In the genomic region with DNA sequence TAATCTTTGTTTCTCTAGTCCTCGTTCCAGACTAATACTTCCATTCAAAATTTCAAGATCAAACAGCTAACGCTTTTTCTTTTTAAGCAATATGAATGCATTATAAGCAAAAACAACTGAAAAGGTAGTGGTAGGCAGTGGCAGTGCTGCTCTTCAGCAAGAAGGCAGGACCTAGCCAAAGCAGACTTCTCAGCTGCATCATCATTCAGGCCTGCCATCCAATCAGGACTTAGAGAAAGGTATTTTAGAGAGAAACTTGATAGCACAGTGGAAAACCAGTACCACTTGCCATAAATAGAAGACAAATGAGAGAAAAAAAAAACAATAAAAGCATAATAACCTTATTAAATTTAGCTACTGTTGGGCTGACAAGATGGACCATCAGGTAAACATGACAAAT, we compare ENCODE assay signal across 12 mouse cellular contexts. TPM values are rescaled to one million over a fixed set of nuclear protein-coding genes. Genes with fewer than 3 reads are reported as not detected.
DNase-seq lines count a peak whose midpoint lies in the region; ATAC-seq and TF ChIP-seq lines count a peak whose summit lies in the region.
"Had no signal": no experiment of that assay in that cellular context is flagged by ENCODE, and none has a peak within 500 bp of the region (broad histone marks: within the 10 kb centered on the region; RNA-seq: fewer than 3 reads in every experiment).

No protein-coding gene starts in this region.

- TF ChIP-seq CTCF in liver, postnatal 0 days (IDR thresholded peaks at IDR 0.05; ENCODE audit: low read depth) = no peak
- TF ChIP-seq CTCF in hindbrain, postnatal 0 days (IDR thresholded peaks at IDR 0.05; ENCODE audit: low read depth) = no peak

- peaks cover 13% of the 10 kb centered on the region; the same call in 1 of the 2 replicates for H3K27me3 ChIP-seq in liver, embryonic 12.5 days (replicated peaks)
- peaks cover 7% of the 10 kb centered on the region; the same call in 1 of the 2 replicates for H3K27me3 ChIP-seq in liver, postnatal 0 days (ENCODE audit: insufficient read depth, low read length)
- H3K27me3 ChIP-seq in embryonic facial prominence, embryonic 12.5 days = no peaks in the 10 kb centered on the region
- H3K27me3 ChIP-seq in hindbrain, postnatal 0 days (ENCODE audit: insufficient read depth, low read length) = no peaks in the 10 kb centered on the region
- H3K27me3 ChIP-seq in neural tube, embryonic 12.5 days (replicated peaks) = no peaks in the 10 kb centered on the region

- no peak overlapping the region for H3K9ac ChIP-seq in liver, embryonic 12.5 days
- H3K9ac ChIP-seq in liver, postnatal 0 days (replicated peaks) = no peak overlapping the region
- H3K9ac ChIP-seq in embryonic facial prominence, embryonic 12.5 days = no peak overlapping the region
- no peak overlapping the region; the same call in 1 of the 2 replicates for H3K9ac ChIP-seq in hindbrain, postnatal 0 days (replicated peaks; ENCODE audit: low read length)
- H3K9ac ChIP-seq in neural tube, embryonic 12.5 days = no peak overlapping the region

- peaks cover 68% of the 10 kb centered on the region for H3K4me1 ChIP-seq in liver, embryonic 12.5 days
- H3K4me1 ChIP-seq in liver, postnatal 0 days (ENCODE audit: insufficient read depth) = peaks cover 14% of the 10 kb centered on the region
- H3K4me1 ChIP-seq in embryonic facial prominence, embryonic 12.5 days = peaks cover 20% of the 10 kb centered on the region
- H3K4me1 ChIP-seq in hindbrain, postnatal 0 days (ENCODE audit: insufficient read depth, low read length) = peaks cover 26% of the 10 kb centered on the region
- H3K4me1 ChIP-seq in neural tube, embryonic 12.5 days = peaks cover 40% of the 10 kb centered on the region

- H3K36me3 ChIP-seq in liver, embryonic 12.5 days = 0 out of 2 replicates have a peak, but pooled peaks cover 10% of the 10 kb centered on the region
- no peaks in the 10 kb centered on the region for H3K36me3 ChIP-seq in liver, postnatal 0 days (replicated peaks; ENCODE audit: insufficient read depth, low read length)
- no peaks in the 10 kb centered on the region; the same call in 1 of the 2 replicates for H3K36me3 ChIP-seq in embryonic facial prominence, embryonic 12.5 days
- no peaks in the 10 kb centered on the region for H3K36me3 ChIP-seq in hindbrain, postnatal 0 days (ENCODE audit: insufficient read depth, low read length)
- H3K36me3 ChIP-seq in neural tube, embryonic 12.5 days = no peaks in the 10 kb centered on the region

- H3K9me3 ChIP-seq in liver, embryonic 12.5 days (replicated peaks) = no peaks in the 10 kb centered on the region
- H3K9me3 ChIP-seq in liver, postnatal 0 days (ENCODE audit: low read length) = no peaks in the 10 kb centered on the region
- no peaks in the 10 kb centered on the region for H3K9me3 ChIP-seq in embryonic facial prominence, embryonic 12.5 days
- H3K9me3 ChIP-seq in hindbrain, postnatal 0 days (ENCODE audit: low read length) = no peaks in the 10 kb centered on the region
- no peaks in the 10 kb centered on the region for H3K9me3 ChIP-seq in neural tube, embryonic 12.5 days

- WGBS in liver, embryonic 12.5 days (ENCODE audit: insufficient replicate concordance) = 85% methylated on average over 2 of the region's 2 CpGs
- WGBS in liver, postnatal 0 days (ENCODE audit: insufficient replicate concordance) = 87% methylated on average over 2 of the region's 2 CpGs
- 89% methylated on average over 2 of the region's 2 CpGs for WGBS in embryonic facial prominence, embryonic 12.5 days
- WGBS in hindbrain, postnatal 0 days = 87% methylated on average over 2 of the region's 2 CpGs
- WGBS in neural tube, embryonic 12.5 days = 91% methylated on average over 2 of the region's 2 CpGs

- no peak for ATAC-seq in liver, embryonic 12.5 days
- no peak for ATAC-seq in liver, postnatal 0 days
- no peak for ATAC-seq in embryonic facial prominence, embryonic 12.5 days (ENCODE audit: insufficient number of reproducible peaks, insufficient read depth, low FRiP score, low TSS enrichment)
- no peak for ATAC-seq in hindbrain, postnatal 0 days
- ATAC-seq in neural tube, embryonic 12.5 days (ENCODE audit: low FRiP score, low read depth) = no peak
- ATAC-seq in erythroblast, adult 5-6 weeks (replicated peaks; ENCODE audit: low FRiP score, poor library complexity, severe bottlenecking) = no peak

- no peak overlapping the region for H3K27ac ChIP-seq in liver, embryonic 12.5 days
- no peak overlapping the region for H3K27ac ChIP-seq in liver, postnatal 0 days (ENCODE audit: low read depth)
- no peak overlapping the region for H3K27ac ChIP-seq in embryonic facial prominence, embryonic 12.5 days
- no peak overlapping the region for H3K27ac ChIP-seq in hindbrain, postnatal 0 days
- H3K27ac ChIP-seq in neural tube, embryonic 12.5 days = no peak overlapping the region

- H3K4me3 ChIP-seq in liver, embryonic 12.5 days = no peak overlapping the region
- H3K4me3 ChIP-seq in liver, postnatal 0 days (ENCODE audit: low read depth, low read length) = no peak overlapping the region
- H3K4me3 ChIP-seq in embryonic facial prominence, embryonic 12.5 days = no peak overlapping the region
- 0 out of 2 replicates have a peak overlapping the region, but pooled peaks have one; percentile 88 for H3K4me3 ChIP-seq in hindbrain, postnatal 0 days (ENCODE audit: low read length)
- no peak overlapping the region for H3K4me3 ChIP-seq in neural tube, embryonic 12.5 days

- DNase-seq in liver, postnatal 0 days = no peak
- peak; percentile 7 for DNase-seq in hindbrain, postnatal 0 days (ENCODE audit: low spot score)
- DNase-seq in thymus, postnatal 25 days = no peak
- DNase-seq in testis, postnatal 14 days (ENCODE audit: low spot score) = no peak
- DNase-seq: adrenal gland, postnatal 10 days; cerebellum, adult 9-11 months; gastrocnemius, postnatal 10 days had no signal

- no peak for TF ChIP-seq EP300 in liver, postnatal 0 days (IDR thresholded peaks at IDR 0.05; ENCODE audit: low read depth)

- H3K4me2 ChIP-seq in liver, embryonic 12.5 days = peak overlapping the region; percentile 99
- H3K4me2 ChIP-seq in liver, postnatal 0 days (ENCODE audit: low read depth, low read length) = no peak overlapping the region
- peak overlapping the region; percentile 96; the same call in 1 of the 2 replicates for H3K4me2 ChIP-seq in embryonic facial prominence, embryonic 12.5 days (replicated peaks)
- peak overlapping the region; percentile 96 for H3K4me2 ChIP-seq in hindbrain, postnatal 0 days (ENCODE audit: low read depth, low read length)
- H3K4me2 ChIP-seq in neural tube, embryonic 12.5 days (replicated peaks) = peak overlapping the region; percentile 97

RNA-seq across cellular contexts. Expression of a gene that starts 2.0 kb away (rescaled TPM):
- 1.7 TPM in 2 replicates for polyA plus RNA-seq in liver, embryonic 12.5 days (2016; fragmentation: Nextera tagmentation; extraction: Ambion mirVana)
- 0.46 and 0.53 TPM in 2 replicates for polyA plus RNA-seq in liver, postnatal 0 days (2015; fragmentation: Nextera tagmentation; extraction: Ambion mirVana)
- 2.3 and 2.9 TPM in 2 replicates for polyA plus RNA-seq in embryonic facial prominence, embryonic 12.5 days (2016; fragmentation: Nextera tagmentation; extraction: Ambion mirVana)
- 23.8 and 26.2 TPM in 2 replicates for total RNA-seq in hindbrain, postnatal 0 days (2014; rRNA removed)
- 1.9 and 2.1 TPM in 2 replicates for polyA plus RNA-seq in hindbrain, postnatal 0 days (2015; fragmentation: Nextera tagmentation; extraction: Ambion mirVana)
- 3.9 and 4.2 TPM in 2 replicates for polyA plus RNA-seq in neural tube, embryonic 12.5 days (2016; fragmentation: Nextera tagmentation; extraction: Ambion mirVana)
- total RNA-seq in erythroblast, adult 5-6 weeks (2015; ENCODE audit: low replicate concordance) = 0.42 and 7.5 TPM in 2 replicates
- total RNA-seq in erythroblast, adult 5-6 weeks (2017; ENCODE audit: low replicate concordance) = 2.2 and 2.9 TPM in 2 replicates

RNA-seq across cellular contexts. Expression of a gene that starts 29.2 kb away (rescaled TPM):
- polyA plus RNA-seq in liver, embryonic 12.5 days (2016; fragmentation: Nextera tagmentation; extraction: Ambion mirVana) = not detected in 2 replicates
- polyA plus RNA-seq in liver, postnatal 0 days (2015; fragmentation: Nextera tagmentation; extraction: Ambion mirVana) = 0.05 TPM in 1 of 2 replicates, not detected in the other
- polyA plus RNA-seq in embryonic facial prominence, embryonic 12.5 days (2016; fragmentation: Nextera tagmentation; extraction: Ambion mirVana) = 0.24 and 0.47 TPM in 2 replicates
- total RNA-seq in hindbrain, postnatal 0 days (2014; rRNA removed) = 0.07 and 0.26 TPM in 2 replicates
- polyA plus RNA-seq in hindbrain, postnatal 0 days (2015; fragmentation: Nextera tagmentation; extraction: Ambion mirVana) = 0.05 and 0.15 TPM in 2 replicates
- 0.10 and 0.15 TPM in 2 replicates for polyA plus RNA-seq in neural tube, embryonic 12.5 days (2016; fragmentation: Nextera tagmentation; extraction: Ambion mirVana)
- total RNA-seq in erythroblast, adult 5-6 weeks (2015; ENCODE audit: low replicate concordance) = not detected in 2 replicates
- total RNA-seq in erythroblast, adult 5-6 weeks (2017; ENCODE audit: low replicate concordance) = not detected in 2 replicates
- total RNA-seq: gastrocnemius, postnatal 10 days; hematopoietic stem cell, adult 5-6 weeks had no signal
